23 mouse cellular contexts compared by ENCODE assay signal in genomic region chr17:24811211-24811610, GRCm38 (mm10). TPM values are rescaled to one million over a fixed set of nuclear protein-coding genes. Genes with fewer than 3 reads are reported as not detected.
"Had no signal": no experiment of that assay in that cellular context is flagged by ENCODE, and none has a peak within 500 bp of the region (broad histone marks: within the 10 kb centered on the region; RNA-seq: fewer than 3 reads in every experiment).

No protein-coding gene starts in this region.

- H3K4me3 ChIP-seq: midbrain, embryonic 10.5 days; midbrain, embryonic 12.5 days; myocyte; neural tube, embryonic 13.5 days; neural tube, embryonic 15.5 days had no signal

- H3K36me3 ChIP-seq: midbrain, embryonic 10.5 days; midbrain, embryonic 12.5 days; neural tube, embryonic 13.5 days; neural tube, embryonic 15.5 days had no signal

- DNase-seq: lung, adult 18-20 months; lung, embryonic 14.5 days; lung, postnatal 10 days; lung, postnatal 4 days; midbrain, embryonic 14.5 days; retina, postnatal 1 day; right cerebral cortex, adult 18-20 months; right cerebral cortex, postnatal 25 days; right cerebral cortex, postnatal 4 days; spleen, adult 18-20 months; thymus, adult 2 months; thymus, postnatal 25 days; thymus, postnatal 4 days had no signal

- ATAC-seq: midbrain, embryonic 16.5 days had no signal

- H3K9me3 ChIP-seq: midbrain, embryonic 10.5 days; midbrain, embryonic 12.5 days; neural tube, embryonic 13.5 days; neural tube, embryonic 15.5 days had no signal

- H3K4me2 ChIP-seq: lung, embryonic 14.5 days; midbrain, embryonic 12.5 days; neural tube, embryonic 13.5 days; neural tube, embryonic 15.5 days had no signal

- H3K4me1 ChIP-seq: midbrain, embryonic 10.5 days; midbrain, embryonic 12.5 days; neural tube, embryonic 13.5 days; neural tube, embryonic 15.5 days had no signal

- H3K27ac ChIP-seq: midbrain, embryonic 10.5 days; midbrain, embryonic 12.5 days; neural tube, embryonic 13.5 days; neural tube, embryonic 15.5 days had no signal

- H3K9ac ChIP-seq: lung, embryonic 14.5 days; midbrain, embryonic 12.5 days; neural tube, embryonic 13.5 days; neural tube, embryonic 15.5 days had no signal

RNA-seq across cellular contexts. Expression of gene Meiob, which starts 7.1 kb away (rescaled TPM):
- polyA plus RNA-seq: lung, embryonic 14.5 days; lung, embryonic 16.5 days; midbrain, embryonic 12.5 days; midbrain, embryonic 14.5 days; midbrain, embryonic 16.5 days; myocyte; neural tube, embryonic 11.5 days; neural tube, embryonic 13.5 days; neural tube, embryonic 15.5 days; small intestine, adult 2 months; stomach, embryonic 14.5 days; thymus, adult 2 months had no signal

RNA-seq across cellular contexts. Expression of gene Igfals, which starts 54.6 kb away (rescaled TPM):
- polyA plus RNA-seq: midbrain, embryonic 14.5 days; midbrain, embryonic 16.5 days; myocyte; neural tube, embryonic 13.5 days had no signal

RNA-seq across cellular contexts. Expression of gene Hs3st6, which starts 58.4 kb away (rescaled TPM):
- polyA plus RNA-seq: midbrain, embryonic 14.5 days; midbrain, embryonic 16.5 days; myocyte had no signal
